Mouse (Mus musculus) liver, adult 2 months (tissue): Measurements from ENCODE around the gene Tsc22d3.

ENCODE experiments used
- CTCF ChIP-seq: fragments of 200-500 bp; IDR thresholded peaks from 2 replicates; pipeline ENCODE4 v1.5.1; 2011; ENCODE audit warnings: low read depth, low read length, control low read depth
- POLR2A ChIP-seq: fragments of 200-500 bp; IDR thresholded peaks from 2 replicates; pipeline ENCODE4 v1.6.1; 2011; ENCODE audit warnings: low read length, control low read depth; ENCODE audit not compliant: insufficient read depth; ENCODE audit errors: extremely low read depth

DNA sequence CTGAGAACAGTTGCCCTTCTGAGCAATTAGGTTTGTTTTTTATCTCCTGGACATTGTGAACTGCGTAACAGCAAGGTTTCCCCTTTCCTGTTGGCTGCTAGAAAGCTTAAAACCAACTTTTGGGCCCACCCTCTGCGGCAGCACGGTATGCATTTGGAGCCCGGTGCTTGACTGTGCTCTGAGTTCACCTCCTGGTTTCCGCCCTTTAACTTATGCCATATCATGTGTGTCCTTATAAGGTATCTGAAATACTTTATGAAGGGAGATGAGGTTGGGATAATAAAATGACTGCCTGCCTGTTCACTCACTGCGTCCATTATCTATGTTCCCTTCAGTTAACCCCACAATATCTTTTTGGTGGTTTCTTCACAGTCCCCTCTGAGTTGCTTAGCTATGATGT is 106.3 kb downstream of the Tsc22d3 start:
- no peak for TF ChIP-seq CTCF
- TF ChIP-seq POLR2A = no peak
